Mouse (Mus musculus) heart, adult 2 months (tissue): ENCODE measurements around the gene E2f1. TPM values are rescaled to one million over a fixed set of nuclear protein-coding genes. Genes with fewer than 3 reads are reported as not detected.

ENCODE experiments used
- DNase-seq, 2 experiments: peaks; one replicate each; pipeline ENCODE4 v3.0.0; 2021
- H3K27ac ChIP-seq: fragments of 200-600 bp; 2 replicates; pipeline ENCODE4 v1.8.1; 2022
- H3K27me3 ChIP-seq: fragments of 200-500 bp; 2 replicates; pipeline ENCODE4 v1.6.1; 2012; ENCODE audit warnings: mild to moderate bottlenecking, low read length, inconsistent platforms, mixed read lengths; ENCODE audit not compliant: control insufficient read depth, insufficient read depth
- H3K36me3 ChIP-seq: fragments of 200-500 bp; 2 replicates; pipeline ENCODE4 v1.6.1; 2012; ENCODE audit warnings: low read length, inconsistent platforms; ENCODE audit not compliant: control insufficient read depth, insufficient read depth
- H3K4me1 ChIP-seq: fragments of 200-500 bp; 2 replicates; pipeline ENCODE4 v1.6.1; 2011; ENCODE audit warnings: low read length; ENCODE audit not compliant: control insufficient read depth, insufficient read depth
- H3K4me3 ChIP-seq: fragments of 200-600 bp; 2 replicates; pipeline ENCODE4 v1.8.1; 2022
- H3K79me2 ChIP-seq: fragments of 200-500 bp; replicated peaks from 2 replicates; pipeline ENCODE4 v1.6.1; 2012; ENCODE audit warnings: mild to moderate bottlenecking, inconsistent platforms, low read length, moderate library complexity, mixed read lengths; ENCODE audit not compliant: control insufficient read depth, insufficient read depth
- H3K9ac ChIP-seq: fragments of 200-500 bp; 2 replicates; pipeline ENCODE4 v1.6.1; 2012; ENCODE audit warnings: low read depth, mild to moderate bottlenecking, control low read depth, inconsistent platforms, low read length, mixed read lengths
- CTCF ChIP-seq: fragments of 200-600 bp; IDR thresholded peaks from 2 replicates; pipeline ENCODE4 v1.8.1; 2022; ENCODE audit warnings: antibody characterized with exemption, mild to moderate bottlenecking, moderate library complexity
- EP300 ChIP-seq: fragments of 200-500 bp; IDR thresholded peaks from 2 replicates; pipeline ENCODE4 v1.6.1; 2011; ENCODE audit warnings: low read depth, low read length, control low read depth; ENCODE audit not compliant: insufficient read depth
- POLR2A ChIP-seq: fragments of 200-500 bp; IDR thresholded peaks from 2 replicates; pipeline ENCODE4 v1.6.1; 2011; ENCODE audit warnings: mild to moderate bottlenecking, low read depth, low read length, control low read depth; ENCODE audit not compliant: insufficient read depth
- WGBS: fragments of 180-500 bp; shearing (Covaris S2); methylation state at CpG from one replicate; pipeline ENCODE4 v1.1.7; 2018; 5-methylcytosine and 5-hydroxymethylcytosine counted together
- intact Hi-C: fragments of 180-260 bp; cut with DNase I; formaldehyde crosslinking; loops from one replicate; pipeline ENCODE4 v1.15.1; 2025
- polyA plus RNA-seq: library from polyadenylated mRNA; depleted of rRNA; stranded (reverse); fragments of >200 nt; gene quantifications from 2 replicates; pipeline ENCODE4 v1.2.3, GENCODE M21; 2012
- total RNA-seq, 2 experiments: library from RNA; stranded (reverse); gene quantifications; 2 replicates each; pipeline ENCODE4 v1.2.3; 2021

Gene E2f1
- total and polyA plus RNA-seq, 3 experiments = 0.39 to 1.1 (median 0.70) TPM

DNA sequence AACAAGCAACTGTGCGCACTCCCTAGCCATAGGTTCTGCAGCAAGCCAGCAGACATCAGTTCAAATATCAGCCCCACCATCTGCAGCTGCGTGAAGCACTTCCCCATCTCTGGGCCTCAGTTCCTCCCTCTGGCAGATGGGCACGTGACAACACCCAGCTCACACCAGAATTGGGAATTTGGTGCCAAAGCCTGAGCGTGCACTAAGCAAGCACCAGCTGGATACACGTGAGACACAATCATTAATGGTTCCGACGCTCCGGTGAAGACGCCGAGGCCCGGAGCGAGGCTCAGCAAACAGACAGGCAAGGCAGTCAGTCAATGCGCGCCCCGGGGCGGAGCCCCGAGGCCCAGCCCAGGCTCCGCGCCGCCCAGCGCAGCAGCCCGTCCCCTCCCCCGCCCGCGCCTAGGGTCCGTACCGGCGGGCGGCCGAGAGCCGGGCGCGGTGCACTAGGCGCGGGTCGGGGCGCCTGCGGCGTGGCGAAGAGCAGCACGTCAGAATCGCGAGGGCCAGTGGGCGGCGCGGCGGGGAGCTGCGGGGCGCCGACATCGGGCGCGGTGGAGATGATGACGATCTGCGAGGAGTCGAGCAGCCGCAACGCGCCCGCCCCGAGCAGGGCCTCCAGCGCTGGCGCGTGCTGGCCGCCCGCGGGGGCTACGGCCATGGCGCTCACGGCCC, 482 bp downstream of the E2f1 start:
- TF ChIP-seq CTCF = no peak
- no peak for TF ChIP-seq POLR2A
- TF ChIP-seq EP300 = no peak
- Histone ChIP-seq H3K27me3 (no peaks in the 10 kb centered on the region), H3K9ac (peak overlapping the region; percentile 27), H3K4me1 (no peaks in the 10 kb centered on the region), H3K27ac (no peak overlapping the region), H3K79me2 (no peaks in the 10 kb centered on the region), H3K4me3 (peak overlapping the region; percentile 60), H3K36me3 (no peaks in the 10 kb centered on the region)
- intact Hi-C loops = no loop called here
- 2% methylated on average over 61 of the region's 70 CpGs for WGBS
- peak; percentile 69 to 73 for DNase-seq

DNA sequence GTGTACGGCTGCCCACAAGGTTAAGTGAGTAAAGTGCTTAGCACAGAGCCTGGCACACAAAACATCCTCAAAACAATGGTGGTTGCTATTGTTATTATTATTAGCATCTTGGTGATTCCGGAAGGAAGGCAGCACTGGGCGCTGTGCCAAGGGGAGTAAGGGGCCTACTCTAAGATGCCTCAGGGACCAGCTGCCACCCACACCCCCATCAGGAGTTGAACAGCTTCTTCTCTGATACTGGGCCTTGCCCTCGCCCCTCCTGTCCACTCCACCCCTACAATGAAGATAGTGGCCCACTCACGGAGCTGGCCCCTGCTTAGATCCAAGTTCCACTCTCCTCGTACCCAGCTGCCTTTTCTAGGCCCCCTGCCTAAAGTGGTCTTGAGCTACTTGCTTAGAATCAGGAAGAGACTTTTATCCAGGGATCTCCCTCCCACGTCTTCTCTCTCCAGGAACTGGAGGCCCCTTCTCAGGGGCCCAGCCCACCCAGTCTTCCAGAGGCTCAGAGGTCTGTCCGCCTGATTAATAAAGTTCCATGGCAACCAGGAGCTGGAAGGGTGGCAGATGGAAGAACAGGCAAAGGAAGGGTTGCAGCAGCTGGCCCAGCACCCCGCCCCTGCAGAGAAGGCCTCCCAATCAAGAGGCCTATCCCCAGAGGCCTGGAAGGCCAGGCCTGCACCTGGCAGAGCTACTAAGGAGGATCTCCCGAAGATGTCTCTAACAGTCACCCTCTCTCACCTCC, 1.2 kb downstream of the E2f1 start:
- no peaks in the 10 kb centered on the region for H3K79me2 ChIP-seq
- H3K9ac ChIP-seq = no peak overlapping the region; the same call in 1 of the 2 replicates
- intact Hi-C loops = no loop called here
- peak overlapping the region; percentile 60 for H3K4me3 ChIP-seq
- 36% methylated on average over 10 of the region's 10 CpGs for WGBS
- no peaks in the 10 kb centered on the region for H3K4me1 ChIP-seq
- no peaks in the 10 kb centered on the region for H3K27me3 ChIP-seq
- no peak for TF ChIP-seq CTCF
- no peak for TF ChIP-seq EP300
- TF ChIP-seq POLR2A = no peak
- H3K36me3 ChIP-seq = no peaks in the 10 kb centered on the region
- DNase-seq = no peak
- H3K27ac ChIP-seq = no peak overlapping the region

DNA sequence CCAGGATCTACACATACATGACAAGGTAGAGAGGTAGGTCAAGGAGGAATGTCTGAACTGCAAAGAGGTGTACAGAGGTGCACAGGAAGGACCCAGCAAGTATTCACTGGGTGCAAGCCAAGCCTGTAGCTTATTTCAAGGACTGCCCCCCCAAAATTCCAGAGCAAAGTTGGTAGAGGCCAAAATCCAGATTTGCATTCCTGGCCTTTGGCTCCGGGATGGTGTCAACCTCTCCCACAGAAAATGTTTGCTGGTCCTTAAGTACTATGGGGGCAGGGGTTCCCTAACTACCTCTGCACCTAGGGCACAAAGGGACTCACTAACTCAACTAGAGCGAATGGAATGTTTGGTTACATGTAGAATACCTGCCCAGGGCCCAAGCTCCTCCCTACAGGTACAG, 1.9 kb downstream of the E2f1 start:
- TF ChIP-seq EP300 = no peak
- no peak for TF ChIP-seq POLR2A
- no peak for TF ChIP-seq CTCF
- Histone ChIP-seq H3K27ac (no peak overlapping the region), H3K27me3 (no peaks in the 10 kb centered on the region), H3K36me3 (no peaks in the 10 kb centered on the region), H3K9ac (no peak overlapping the region), H3K4me1 (no peaks in the 10 kb centered on the region), H3K4me3 (no peak overlapping the region), H3K79me2 (no peaks in the 10 kb centered on the region)
- intact Hi-C loops = no loop called here
- no peak for DNase-seq
- WGBS = 49% methylated on average over 2 of the region's 2 CpGs

DNA sequence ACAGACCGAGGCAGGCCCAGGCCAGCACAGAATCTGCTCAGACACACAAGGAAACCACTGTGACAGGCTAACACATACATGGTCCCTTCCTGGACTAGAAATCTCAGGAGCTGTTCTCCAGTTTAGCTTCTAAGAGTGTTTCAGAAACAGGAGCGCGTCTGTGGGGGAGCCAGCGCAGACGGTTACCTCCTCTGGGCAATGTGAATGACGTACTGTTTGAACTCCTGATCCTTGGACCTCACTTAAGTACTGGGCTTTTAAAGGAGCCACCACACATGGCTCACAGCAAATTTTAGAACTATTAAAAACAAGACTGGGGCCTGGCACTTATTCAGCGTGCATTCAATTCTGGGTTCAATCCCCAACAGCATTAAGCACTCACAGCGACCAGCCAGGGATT, 3.1 kb downstream of the E2f1 start:
- DNase-seq = no peak
- no peaks in the 10 kb centered on the region for H3K27me3 ChIP-seq
- no peak overlapping the region for H3K4me3 ChIP-seq
- H3K79me2 ChIP-seq = no peaks in the 10 kb centered on the region
- no peak for TF ChIP-seq EP300
- no peak for TF ChIP-seq CTCF
- no peak for TF ChIP-seq POLR2A
- H3K36me3 ChIP-seq = no peaks in the 10 kb centered on the region
- WGBS = 79% methylated on average over 8 of the region's 8 CpGs
- no peak overlapping the region for H3K9ac ChIP-seq
- H3K27ac ChIP-seq = no peak overlapping the region
- intact Hi-C loops = no loop called here
- H3K4me1 ChIP-seq = no peaks in the 10 kb centered on the region

DNA sequence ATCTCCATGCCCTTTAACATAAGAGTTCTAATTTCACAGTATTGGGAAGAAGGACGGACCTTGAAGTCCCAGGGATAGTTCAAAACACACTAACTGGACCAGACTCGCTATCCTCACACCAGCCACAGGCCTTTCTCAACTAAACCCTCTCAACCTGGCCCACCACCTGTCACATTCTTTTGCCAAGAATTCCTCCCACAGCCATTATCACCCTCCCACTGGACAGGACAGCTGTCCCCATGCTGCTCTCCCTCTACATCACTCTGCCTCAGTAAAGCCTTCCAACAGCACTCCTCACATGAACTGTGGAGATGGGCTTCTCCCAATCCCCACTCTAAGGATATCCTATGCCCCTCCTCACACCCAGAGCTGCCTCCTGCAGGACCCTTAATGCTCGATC, 4.1 kb downstream of the E2f1 start:
- Histone ChIP-seq H3K36me3 (no peaks in the 10 kb centered on the region), H3K9ac (no peak overlapping the region), H3K4me3 (no peak overlapping the region), H3K4me1 (no peaks in the 10 kb centered on the region), H3K79me2 (no peaks in the 10 kb centered on the region), H3K27ac (no peak overlapping the region), H3K27me3 (no peaks in the 10 kb centered on the region)
- 92% methylated on average over 3 of the region's 3 CpGs for WGBS
- intact Hi-C loops = no loop called here
- TF ChIP-seq POLR2A = no peak
- TF ChIP-seq CTCF = no peak
- TF ChIP-seq EP300 = no peak
- no peak for DNase-seq

DNA sequence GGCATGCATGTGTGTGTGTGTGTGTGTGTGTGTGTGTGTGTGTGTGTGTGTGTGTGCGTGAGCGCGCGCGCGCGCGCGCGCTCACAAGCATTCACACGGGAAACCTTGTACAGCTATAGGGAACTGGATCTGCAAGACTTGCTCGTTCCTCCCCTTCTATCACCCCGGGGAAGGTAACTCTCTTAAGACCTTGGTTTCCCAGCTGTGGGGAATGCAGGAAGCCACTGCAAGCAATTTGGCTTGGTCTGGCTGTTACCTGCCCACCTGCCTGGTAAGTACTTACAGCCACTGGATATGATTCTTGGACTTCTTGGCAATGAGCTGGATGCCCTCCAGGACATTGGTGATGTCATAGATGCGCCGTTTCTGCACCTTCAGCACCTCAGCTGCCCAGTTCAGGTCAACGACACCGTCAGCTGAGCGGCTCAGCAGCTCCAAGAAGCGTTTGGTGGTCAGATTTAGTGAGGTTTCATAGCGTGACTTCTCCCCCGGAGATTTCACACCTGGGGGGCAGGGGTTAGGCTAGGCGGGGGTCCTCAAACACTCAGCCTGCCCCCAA, 6.0 kb downstream of the E2f1 start:
- no peak for TF ChIP-seq EP300
- no peak for TF ChIP-seq CTCF
- TF ChIP-seq POLR2A = no peak

More for the DNA sequence above, 6.0 kb downstream of the E2f1 start:
- no peaks in the 10 kb centered on the region for H3K27me3 ChIP-seq
- 91% methylated on average over 22 of the region's 22 CpGs for WGBS
- H3K27ac ChIP-seq = no peak overlapping the region
- intact Hi-C loops = no loop called here
- no peak overlapping the region for H3K9ac ChIP-seq
- no peak for DNase-seq
- no peaks in the 10 kb centered on the region for H3K79me2 ChIP-seq
- no peak overlapping the region for H3K4me3 ChIP-seq
- H3K36me3 ChIP-seq = no peaks in the 10 kb centered on the region
- H3K4me1 ChIP-seq = peaks cover 5% of the 10 kb centered on the region
